ENCODE assay signal across 16 mouse cellular contexts in the genomic region with DNA sequence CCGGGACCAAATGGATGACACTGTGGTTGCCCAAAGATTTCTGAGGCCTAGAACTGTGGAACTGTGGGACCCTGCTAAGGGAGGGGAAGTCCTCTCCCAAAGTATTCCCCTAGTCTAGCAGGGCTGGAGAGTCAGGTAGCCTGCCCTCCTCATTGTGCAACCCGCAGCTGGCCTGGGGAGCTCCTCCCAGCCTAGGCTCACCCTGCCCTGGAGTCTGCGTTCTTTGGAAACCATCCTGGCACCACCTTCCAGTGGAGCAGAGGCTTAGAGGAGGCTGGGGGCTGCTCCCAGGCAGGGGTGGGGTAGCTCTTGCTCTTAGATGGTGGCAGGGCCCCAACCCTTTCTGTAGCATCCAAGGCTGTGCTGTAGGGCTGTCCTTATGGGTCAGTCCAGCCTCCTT. TPM values are rescaled to one million over a fixed set of nuclear protein-coding genes. Genes with fewer than 3 reads are reported as not detected.
A peak's percentile ranks its signal among the peaks of the same experiment; 100 is the strongest.
DNase-seq lines count a peak whose midpoint lies in the region; ATAC-seq and TF ChIP-seq lines count a peak whose summit lies in the region.
"Had no signal": no experiment of that assay in that cellular context is flagged by ENCODE, and none has a peak within 500 bp of the region (broad histone marks: within the 10 kb centered on the region; RNA-seq: fewer than 3 reads in every experiment).

No protein-coding gene starts in this region.

- H3K4me1 ChIP-seq in hindbrain, embryonic 10.5 days (replicated peaks), result peaks cover 83% of the 10 kb centered on the region
- H3K4me1 ChIP-seq in hindbrain, embryonic 13.5 days (replicated peaks), result peaks cover 80% of the 10 kb centered on the region
- H3K4me1 ChIP-seq in G1E (ENCODE audit: insufficient read depth, low read depth, low read length), result peaks cover 96% of the 10 kb centered on the region
- H3K4me1 ChIP-seq in liver, embryonic 11.5 days (replicated peaks; ENCODE audit: control insufficient read depth, insufficient read depth, low read length), result peaks cover 69% of the 10 kb centered on the region

- H3K9ac ChIP-seq in hindbrain, embryonic 13.5 days, result no peak overlapping the region
- H3K9ac ChIP-seq in liver, embryonic 11.5 days (ENCODE audit: low read depth, low read length), result peak overlapping the region; percentile 34; the same call in 1 of the 2 replicates
- H3K9ac ChIP-seq: forebrain, embryonic 12.5 days; hindbrain, embryonic 15.5 days; neural tube, embryonic 13.5 days had no signal

- no peaks in the 10 kb centered on the region for H3K9me3 ChIP-seq in hindbrain, embryonic 10.5 days
- H3K9me3 ChIP-seq in hindbrain, embryonic 13.5 days, result no peaks in the 10 kb centered on the region
- H3K9me3 ChIP-seq in G1E (replicated peaks), result no peaks in the 10 kb centered on the region
- no peaks in the 10 kb centered on the region for H3K9me3 ChIP-seq in liver, embryonic 11.5 days (ENCODE audit: control insufficient read depth, low read length)
- H3K9me3 ChIP-seq: forebrain, embryonic 12.5 days; hindbrain, embryonic 15.5 days; neural tube, embryonic 13.5 days had no signal

- 64% methylated on average over 3 of the region's 3 CpGs for WGBS in hindbrain, embryonic 10.5 days
- WGBS in hindbrain, embryonic 13.5 days, result 54% methylated on average over 3 of the region's 3 CpGs
- 58% methylated on average over 3 of the region's 3 CpGs for WGBS in liver, embryonic 11.5 days

- no peak for ATAC-seq in hindbrain, embryonic 13.5 days (ENCODE audit: low FRiP score)
- ATAC-seq in G1E (ENCODE audit: extremely low read depth, insufficient number of reproducible peaks, low FRiP score, poor library complexity, severe bottlenecking), result no peak
- ATAC-seq in liver, embryonic 11.5 days (replicated peaks; ENCODE audit: low FRiP score), result no peak
- ATAC-seq: midbrain, embryonic 16.5 days had no signal

- no peak overlapping the region for H3K4me2 ChIP-seq in hindbrain, embryonic 13.5 days
- H3K4me2 ChIP-seq in liver, embryonic 11.5 days, result no peak overlapping the region; the same call in 1 of the 2 replicates
- H3K4me2 ChIP-seq: forebrain, embryonic 12.5 days; hindbrain, embryonic 15.5 days; neural tube, embryonic 13.5 days had no signal

- DNase-seq in hindbrain, embryonic 10.5 days (ENCODE audit: low spot score), result no peak
- peak; percentile 26 for DNase-seq in G1E (ENCODE audit: low spot score)
- peak; percentile 25 for DNase-seq in NIH3T3 (ENCODE audit: low read depth)
- no peak for DNase-seq in liver, embryonic 11.5 days (ENCODE audit: low spot score)
- no peak for DNase-seq in left cerebral cortex, adult 2 months (ENCODE audit: extremely low spot score in 1 of 2, low spot score in 2 of 2)
- no peak for DNase-seq in right cerebral cortex, postnatal 14 days
- DNase-seq: cerebellum, adult 2 months; kidney, postnatal 25 days; lung, postnatal 4 days; right cerebral cortex, adult 18-20 months; thymus, postnatal 36 days had no signal

- TF ChIP-seq CTCF in G1E (IDR thresholded peaks at IDR 0.05; ENCODE audit: low read depth, low read length), result no peak
- TF ChIP-seq CTCF in left cerebral cortex, adult 2 months (IDR thresholded peaks at IDR 0.05), result no peak

- intact Hi-C loops in left cerebral cortex, adult 2 months (cut with DNase I), result no loop called here

- H3K36me3 ChIP-seq in hindbrain, embryonic 10.5 days, result no peaks in the 10 kb centered on the region
- no peaks in the 10 kb centered on the region for H3K36me3 ChIP-seq in hindbrain, embryonic 13.5 days
- no peaks in the 10 kb centered on the region for H3K36me3 ChIP-seq in G1E (replicated peaks)
- H3K36me3 ChIP-seq in liver, embryonic 11.5 days (ENCODE audit: control insufficient read depth, insufficient read depth, low read length), result no peaks in the 10 kb centered on the region
- H3K36me3 ChIP-seq: forebrain, embryonic 12.5 days; hindbrain, embryonic 15.5 days; neural tube, embryonic 13.5 days had no signal

- no peaks in the 10 kb centered on the region for H3K27me3 ChIP-seq in hindbrain, embryonic 10.5 days (ENCODE audit: insufficient read depth, poor library complexity, severe bottlenecking)
- H3K27me3 ChIP-seq in hindbrain, embryonic 13.5 days, result no peaks in the 10 kb centered on the region
- peaks cover 9% of the 10 kb centered on the region for H3K27me3 ChIP-seq in G1E (ENCODE audit: insufficient read depth, low read length)
- H3K27me3 ChIP-seq in liver, embryonic 11.5 days (replicated peaks; ENCODE audit: control insufficient read depth, insufficient read depth, low read length), result no peaks in the 10 kb centered on the region
- H3K27me3 ChIP-seq: hindbrain, embryonic 15.5 days; neural tube, embryonic 13.5 days had no signal

- peak overlapping the region; percentile 81 for H3K27ac ChIP-seq in hindbrain, embryonic 10.5 days
- H3K27ac ChIP-seq in hindbrain, embryonic 13.5 days, result no peak overlapping the region
- H3K27ac ChIP-seq in liver, embryonic 11.5 days (ENCODE audit: low read depth, low read length), result peak overlapping the region; percentile 36; the same call in 1 of the 2 replicates
- H3K27ac ChIP-seq in left cerebral cortex, adult 2 months, result no peak overlapping the region
- H3K27ac ChIP-seq: forebrain, embryonic 12.5 days; hindbrain, embryonic 15.5 days; neural tube, embryonic 13.5 days had no signal

- no peak overlapping the region for H3K4me3 ChIP-seq in hindbrain, embryonic 10.5 days
- H3K4me3 ChIP-seq in hindbrain, embryonic 13.5 days, result no peak overlapping the region
- peak overlapping the region; percentile 62; the same call in 1 of the 2 replicates for H3K4me3 ChIP-seq in G1E (ENCODE audit: low read depth, low read length)
- H3K4me3 ChIP-seq in liver, embryonic 11.5 days (ENCODE audit: low read depth, low read length), result no peak overlapping the region
- no peak overlapping the region for H3K4me3 ChIP-seq in left cerebral cortex, adult 2 months
- H3K4me3 ChIP-seq: forebrain, embryonic 12.5 days; hindbrain, embryonic 15.5 days; neural tube, embryonic 13.5 days had no signal

RNA-seq across cellular contexts. Expression of a gene that starts 26.0 kb away (rescaled TPM):
- polyA plus RNA-seq in hindbrain, embryonic 10.5 days (2016; fragmentation: Nextera tagmentation; extraction: Ambion mirVana), result 10.0 and 10.3 TPM in 2 replicates
- 4.6 and 4.7 TPM in 2 replicates for polyA plus RNA-seq in hindbrain, embryonic 13.5 days (2015; fragmentation: Nextera tagmentation; extraction: Ambion mirVana)
- total RNA-seq in G1E (2014; fragmentation: Nextera tagmentation) (not detected in 2 replicates), G1E (2017) (0.05 and 0.06 TPM in 2 replicates)
- polyA plus RNA-seq in G1E (2012), result 0.03 TPM in 1 of 2 replicates, not detected in the other
- polyA plus RNA-seq in liver, embryonic 11.5 days (2014; fragmentation: Nextera tagmentation; extraction: Ambion mirVana), result 5.2 and 5.5 TPM in 2 replicates
- 10 to 100 TPM; 24.4 to 25.4 TPM for total RNA-seq in left cerebral cortex, adult 2 months (2021)

Comparison
In these comparisons a context has a peak if more than half of its experiments do, and no peak if none do; other contexts are left out.
1. H3K27ac ChIP-seq: peak in hindbrain, embryonic 10.5 days (single experiment) and liver, embryonic 11.5 days (single experiment); none in hindbrain, embryonic 13.5 days (single experiment) and left cerebral cortex, adult 2 months (single experiment).
2. DNase-seq: peak in G1E (single experiment) and NIH3T3 (single experiment); none in hindbrain, embryonic 10.5 days (single experiment), liver, embryonic 11.5 days (single experiment), left cerebral cortex, adult 2 months (0 of 2) and right cerebral cortex, postnatal 14 days (single experiment).